Mouse (Mus musculus): Measurements from ENCODE around the gene 4930432M17Rik.

GRCm38 (mm10) chr3:121634963-121635362, 35.6 kb upstream of the 4930432M17Rik start:
- TF ChIP-seq POLR2A (IDR thresholded peaks at IDR 0.05; ENCODE audit: borderline replicate concordance, control insufficient read depth, low read depth, low read length) (no peak), CTCF (IDR thresholded peaks at IDR 0.05; ENCODE audit: control insufficient read depth, insufficient read depth, low read length) (no peak)
